Mouse (Mus musculus) liver, adult 2 months (tissue): ENCODE measurements around the gene Gdpd3.

Source experiments
- CTCF ChIP-seq: fragments of 200-500 bp; IDR thresholded peaks from 2 replicates; pipeline ENCODE4 v1.5.1; 2011; ENCODE audit warnings: low read depth, low read length, control low read depth
- POLR2A ChIP-seq: fragments of 200-500 bp; IDR thresholded peaks from 2 replicates; pipeline ENCODE4 v1.6.1; 2011; ENCODE audit warnings: low read length, control low read depth; ENCODE audit not compliant: insufficient read depth; ENCODE audit errors: extremely low read depth

DNA sequence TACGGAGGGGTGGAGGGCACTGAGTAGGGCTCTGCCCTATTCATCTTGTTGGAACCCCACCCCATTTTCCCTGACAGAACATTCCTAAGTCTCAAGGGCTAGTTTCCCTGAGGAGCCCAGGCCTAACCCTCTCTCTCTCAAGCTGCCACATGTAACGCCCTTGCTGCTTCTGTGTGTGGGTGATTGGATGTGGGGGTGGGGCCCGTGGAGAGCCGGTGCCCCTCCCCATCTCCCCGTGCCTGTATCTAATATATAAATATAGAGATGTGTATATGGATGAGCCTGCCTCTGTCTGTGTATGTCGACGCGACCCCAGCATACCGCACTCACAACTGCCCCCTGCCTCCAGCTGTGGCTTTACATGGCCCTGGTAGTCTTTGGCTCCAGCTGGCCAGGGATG, 594 bp upstream of the Gdpd3 start:
- no peak for TF ChIP-seq POLR2A
- TF ChIP-seq CTCF, result no peak
